Mouse (Mus musculus): ENCODE results near the gene Klk11.

DNA sequence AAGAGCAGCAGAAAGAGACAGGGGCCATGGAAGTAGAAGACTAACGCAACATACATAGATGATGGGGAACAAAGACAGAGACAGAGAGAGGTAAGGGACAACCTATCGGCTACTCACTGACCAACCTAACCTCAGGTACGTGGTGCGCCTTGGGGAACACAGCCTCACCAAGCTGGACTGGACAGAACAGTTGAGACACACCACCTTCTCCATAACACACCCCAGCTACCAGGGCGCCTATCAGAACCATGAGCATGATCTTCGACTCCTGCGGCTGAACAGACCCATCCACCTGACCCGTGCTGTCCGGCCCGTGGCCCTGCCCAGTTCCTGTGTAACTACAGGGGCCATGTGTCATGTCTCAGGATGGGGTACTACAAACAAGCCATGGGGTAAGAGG, 3.7 kb upstream of the Klk11 start:
- no peak for TF ChIP-seq CTCF (IDR thresholded peaks at IDR 0.05; ENCODE audit: low read depth, low read length)
- no peak for TF ChIP-seq POLR2AphosphoS5 (IDR thresholded peaks at IDR 0.05; ENCODE audit: insufficient replicate concordance, low read depth, low read length)
- TF ChIP-seq GATA1 (IDR thresholded peaks at IDR 0.05; ENCODE audit: borderline replicate concordance, low read length), result no peak
- no peak for TF ChIP-seq TAL1 (conservative IDR thresholded peaks at IDR 0.05; ENCODE audit: low read depth, low read length)
- no peak for TF ChIP-seq GATA2 (IDR thresholded peaks at IDR 0.05; ENCODE audit: borderline replicate concordance, low read depth, low read length)
